Mouse (Mus musculus) embryo, embryonic 10 days (tissue): ENCODE data around the gene B3galt6.

Source experiments
- DNase-seq: peaks from one replicate; pipeline ENCODE4 v3.0.0-alpha.2; 2015; ENCODE audit warnings: low spot score

Gene B3galt6

DNA sequence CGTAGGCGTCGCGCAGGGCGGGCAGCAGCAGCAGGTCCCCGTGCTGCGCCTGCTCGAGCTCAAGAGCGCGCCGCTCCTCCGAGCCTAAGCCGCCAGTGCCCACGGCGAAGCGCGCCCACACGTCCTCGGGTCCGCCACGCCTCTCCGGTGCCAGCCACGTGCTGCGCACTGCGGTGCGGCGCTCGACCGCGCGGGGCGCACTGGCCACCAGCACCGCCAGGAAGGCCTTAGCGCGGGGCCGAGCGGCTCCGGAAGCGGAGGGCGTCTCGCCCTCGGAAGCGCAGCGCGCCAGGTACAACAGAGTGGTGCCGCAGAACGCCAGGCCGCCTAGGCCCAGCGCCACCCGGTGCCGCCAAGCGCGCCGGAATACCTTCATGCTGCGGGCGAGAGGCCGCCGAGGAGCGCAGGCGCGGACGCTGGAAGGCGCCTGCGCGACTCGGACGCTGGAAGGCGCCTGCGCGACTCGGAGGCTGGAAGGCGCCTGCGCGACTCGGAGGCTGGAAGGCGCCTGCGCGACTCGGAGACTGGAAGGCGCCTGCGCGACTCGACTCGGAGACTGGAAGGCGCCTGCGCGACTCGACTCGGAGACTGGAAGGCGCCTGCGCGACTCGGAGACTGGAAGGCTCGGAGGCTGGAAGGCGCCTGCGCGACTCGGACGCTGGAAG lies at the start of gene B3galt6, which contains the start of gene Sdf4:
Gene B3galt6, minus strand, starts transcription at position 409 of the 665 bp plus-strand sequence.
Gene Sdf4, plus strand, starts transcription at position 632 of the 665 bp plus-strand sequence.
- peak; percentile 87 for DNase-seq

DNA sequence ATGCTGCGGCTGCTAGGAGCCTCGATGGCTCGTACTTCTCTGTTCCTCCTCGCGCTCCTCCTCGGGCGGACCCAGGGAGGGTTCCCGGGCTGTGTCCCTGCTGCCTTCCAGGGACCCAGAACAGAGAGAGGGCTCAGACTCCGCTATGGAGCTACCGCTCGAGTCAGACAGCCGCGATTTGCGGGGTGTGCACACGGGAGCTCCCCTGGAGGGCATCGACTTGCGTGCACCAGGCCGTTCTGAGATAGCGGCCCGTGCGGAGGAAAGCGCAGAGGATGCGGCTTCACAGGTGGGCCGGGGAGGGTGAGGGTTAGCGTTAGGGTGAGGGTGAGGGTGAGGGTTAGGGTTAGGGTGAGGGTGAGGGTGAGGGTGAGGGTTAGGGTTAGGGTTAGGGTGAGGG lies 42.5 kb upstream of the B3galt6 start:
- no peak for DNase-seq

DNA sequence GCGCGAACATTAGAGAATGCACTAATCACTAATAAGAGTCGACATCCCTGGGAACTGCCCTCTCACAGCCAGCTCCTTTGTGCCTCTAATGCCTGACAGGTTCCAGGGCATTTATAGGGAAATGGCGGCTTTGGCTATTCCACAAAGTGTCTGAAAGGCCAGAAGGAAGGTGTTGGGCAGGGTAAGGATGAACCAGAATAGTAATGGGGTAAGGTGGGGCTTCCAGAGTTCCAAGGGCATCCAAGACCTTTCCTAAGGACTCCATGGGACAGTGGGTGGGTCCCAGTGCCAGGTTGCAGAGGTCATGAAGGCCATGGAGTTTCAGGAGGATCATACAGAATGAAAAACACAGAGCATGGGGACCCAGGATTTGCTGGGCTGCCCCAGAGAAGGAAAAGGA lies 41.9 kb upstream of the B3galt6 start:
- no peak for DNase-seq

DNA sequence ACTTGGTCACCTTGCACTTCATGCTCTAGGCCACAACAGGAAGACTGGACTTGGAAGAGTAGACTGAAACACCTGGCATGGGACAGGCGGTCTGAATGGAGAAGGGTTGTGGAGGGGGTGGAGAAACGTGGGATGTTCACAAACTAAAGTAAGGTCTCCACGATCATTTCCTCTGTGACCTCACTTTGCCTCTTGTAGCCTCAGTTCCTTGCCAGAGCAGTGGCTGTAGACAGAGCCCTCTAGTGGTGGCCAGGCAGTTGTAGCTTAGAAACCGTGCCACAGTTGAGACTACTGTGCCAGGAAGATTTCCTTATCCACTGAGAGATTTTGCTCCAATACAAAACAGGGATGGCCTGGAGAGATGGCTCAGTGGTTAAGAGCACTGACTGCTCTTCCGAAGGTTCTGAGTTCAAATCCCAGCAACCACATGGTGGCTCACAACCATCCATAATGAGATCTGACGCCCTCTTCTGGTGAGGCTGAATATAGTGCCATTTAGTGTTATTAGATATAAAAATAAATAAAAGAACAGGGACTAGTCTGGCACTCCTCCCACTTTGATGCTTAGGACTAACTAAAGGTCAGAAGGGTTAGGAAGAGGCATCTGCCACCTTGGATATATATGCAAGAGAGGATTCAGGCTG lies 41.1 kb upstream of the B3galt6 start:
- peak; percentile 76 for DNase-seq

DNA sequence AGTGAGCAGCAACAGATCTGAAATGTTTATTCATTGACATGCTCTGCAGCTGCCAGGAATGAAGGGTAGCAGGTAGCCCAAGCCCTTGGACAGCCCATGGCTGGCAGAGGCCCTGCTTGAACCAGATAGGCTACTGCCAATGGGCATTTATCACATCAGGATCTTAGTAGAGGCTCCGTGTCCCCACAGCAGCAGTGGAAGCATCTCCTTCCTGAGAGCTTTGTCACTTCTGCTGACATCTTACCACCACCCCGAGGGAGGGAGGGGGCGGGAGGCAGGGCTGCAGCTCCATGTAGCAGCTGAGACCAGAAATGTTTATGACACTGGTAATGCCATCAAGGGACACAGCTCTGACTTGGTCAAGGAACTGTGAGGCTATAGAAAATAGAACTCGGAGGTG lies 40.4 kb upstream of the B3galt6 start:
- DNase-seq = no peak

DNA sequence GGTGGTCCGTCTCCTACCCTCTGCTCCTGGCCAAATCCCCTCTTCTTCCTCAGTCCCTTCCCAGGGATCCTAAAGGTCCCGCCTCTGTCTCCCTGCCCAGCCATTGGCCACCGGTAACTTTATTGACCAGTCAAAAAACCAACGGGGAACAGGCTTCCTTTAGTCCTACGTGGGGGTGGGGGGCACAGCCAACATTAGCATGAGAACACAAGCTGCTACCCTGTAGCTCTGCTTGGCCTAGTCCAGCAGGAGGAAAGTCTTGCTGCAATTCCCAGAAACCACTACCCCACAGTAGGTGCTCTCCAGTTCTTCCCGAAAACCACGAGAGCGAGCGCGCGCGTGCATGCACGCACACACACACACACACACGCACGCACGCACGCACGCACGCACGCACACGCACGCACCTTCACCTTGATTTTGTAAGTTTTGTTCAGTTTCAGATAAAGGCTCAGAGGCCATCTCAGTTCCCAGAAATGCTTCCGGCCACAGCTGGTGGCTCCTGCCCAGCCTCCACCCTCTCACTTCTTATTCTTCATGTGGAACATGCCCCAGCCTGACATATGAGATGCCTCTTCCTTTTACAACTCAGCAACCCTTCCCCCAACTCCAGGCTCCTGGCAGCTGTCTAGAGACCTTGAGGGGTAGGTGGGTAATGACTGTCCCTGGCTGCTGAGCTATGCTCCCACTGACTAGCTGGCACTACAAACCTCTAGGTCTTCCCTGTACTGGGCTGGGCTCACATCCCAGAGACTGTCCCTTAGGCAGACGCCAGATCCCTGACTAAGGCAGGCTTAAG lies 39.3 kb upstream of the B3galt6 start:
- peak; percentile 86 for DNase-seq

DNA sequence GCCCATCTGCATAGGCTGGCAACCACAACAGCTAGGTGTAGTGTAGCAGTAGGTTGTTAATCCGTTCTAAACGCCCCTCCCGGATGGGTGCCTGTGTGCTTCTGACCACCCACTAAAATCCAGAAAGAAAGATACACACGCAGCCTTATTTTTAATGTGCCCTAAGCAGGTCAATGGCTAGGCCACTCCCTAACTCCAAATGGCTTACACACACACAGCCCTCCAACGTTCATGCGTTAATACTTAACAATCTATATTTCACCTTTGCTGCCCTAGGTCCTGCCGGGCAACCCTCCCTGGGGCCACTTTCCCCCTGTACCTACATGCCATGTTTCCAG lies 38.8 kb upstream of the B3galt6 start:
- DNase-seq = no peak

DNA sequence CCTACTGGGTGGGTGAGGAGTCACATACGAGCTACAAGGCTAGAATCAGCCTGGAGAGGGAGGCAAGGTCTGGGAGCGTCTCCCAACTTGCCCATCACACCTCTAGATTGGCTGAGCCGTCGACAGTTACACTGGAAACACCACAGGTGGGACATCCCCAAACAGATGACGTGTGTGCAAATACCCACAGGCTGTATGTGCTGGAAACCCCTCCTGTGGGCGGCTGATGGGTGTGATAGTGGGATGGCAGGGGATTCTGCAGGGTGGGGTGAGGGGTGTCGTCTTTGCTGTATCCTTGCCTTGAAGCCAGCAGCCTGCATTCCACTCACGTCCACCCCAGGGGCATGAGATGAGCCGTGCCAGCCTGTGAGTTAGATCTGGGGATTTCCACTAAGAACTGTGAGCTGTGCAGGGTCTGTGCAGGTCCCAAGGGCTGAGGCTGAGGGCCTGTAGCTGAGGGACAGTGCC lies 38.2 kb upstream of the B3galt6 start:
- no peak for DNase-seq

DNA sequence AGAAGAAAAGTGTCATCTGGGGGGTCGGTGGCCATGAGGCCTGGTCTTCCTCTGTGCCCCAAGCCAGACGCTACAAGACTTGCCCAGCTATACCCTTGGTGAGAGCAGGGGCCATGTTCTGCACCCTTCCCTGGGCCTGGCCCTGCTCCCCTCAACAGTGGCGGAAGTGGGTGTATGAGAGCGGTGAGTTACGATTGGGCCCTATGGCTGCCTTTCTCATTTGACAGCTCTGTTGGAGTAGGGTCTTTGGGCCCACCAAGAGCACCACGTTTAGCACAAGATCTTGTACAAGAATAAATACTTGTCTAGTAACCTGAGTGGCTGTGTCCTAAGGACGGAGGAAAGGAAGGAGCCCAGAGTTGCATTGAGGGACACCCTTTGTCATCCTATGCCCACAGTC lies 36.1 kb upstream of the B3galt6 start:
- DNase-seq = no peak

DNA sequence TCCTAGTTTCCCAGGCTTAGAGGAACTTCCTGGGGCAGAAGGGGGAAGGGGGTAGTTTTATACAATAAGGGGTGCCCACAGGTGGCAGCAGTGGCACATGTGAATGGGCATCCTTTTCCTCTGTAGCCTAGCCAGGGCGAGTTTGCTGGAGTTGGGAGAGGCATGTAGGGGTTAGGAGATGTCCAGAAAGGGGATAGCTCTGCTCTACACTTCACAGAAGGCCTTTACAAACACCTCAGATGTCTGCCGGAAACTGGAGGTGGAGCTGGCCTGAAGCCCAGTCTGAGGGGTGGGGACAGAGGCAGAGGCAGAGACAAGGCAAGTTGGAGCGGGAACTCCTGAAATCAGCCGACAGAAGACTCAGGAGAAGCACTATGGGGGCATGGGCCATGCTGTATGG lies 33.6 kb upstream of the B3galt6 start, which contains the start of gene Tnfrsf18:
Gene Tnfrsf18, plus strand, starts transcription at position 152 of the 400 bp plus-strand sequence.
- DNase-seq = no peak

DNA sequence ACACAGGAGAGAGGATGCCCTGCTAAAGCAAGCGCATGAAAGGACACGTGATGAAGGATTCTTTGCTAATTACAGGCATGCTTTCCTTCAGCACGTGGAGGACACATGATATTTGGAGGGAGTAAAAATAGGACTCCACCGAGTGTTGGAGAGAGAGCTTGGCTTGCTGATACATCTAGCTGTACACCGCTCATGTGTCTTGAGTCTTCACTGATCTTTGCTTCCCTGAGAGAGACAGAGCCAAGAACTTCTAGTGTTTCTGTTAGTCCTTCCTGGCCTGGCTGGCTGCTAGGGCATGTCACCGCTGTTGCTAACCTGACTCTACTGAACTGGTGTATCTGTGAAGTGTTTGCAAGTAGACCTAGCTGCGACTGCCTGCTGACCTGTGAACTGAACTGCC lies 31.7 kb upstream of the B3galt6 start:
- no peak for DNase-seq

DNA sequence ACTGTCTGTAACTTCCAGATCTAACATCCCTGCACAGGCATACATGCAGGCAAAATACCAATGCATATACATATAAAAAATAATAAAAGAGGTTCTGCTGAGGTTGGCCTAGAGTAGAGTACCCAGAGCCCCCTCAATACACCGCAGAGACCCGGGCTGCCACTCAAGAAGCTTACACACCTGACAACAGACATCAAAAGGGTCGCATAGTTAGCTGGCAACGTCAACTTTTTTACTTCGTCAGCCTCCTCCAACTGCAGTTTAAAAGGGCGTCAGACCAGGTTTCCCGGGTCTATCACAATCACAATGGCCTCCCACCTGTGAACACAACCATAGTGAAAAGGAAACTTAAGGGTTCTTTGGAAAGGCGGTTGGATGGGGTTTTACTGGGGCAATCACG lies 31.1 kb upstream of the B3galt6 start:
- no peak for DNase-seq

DNA sequence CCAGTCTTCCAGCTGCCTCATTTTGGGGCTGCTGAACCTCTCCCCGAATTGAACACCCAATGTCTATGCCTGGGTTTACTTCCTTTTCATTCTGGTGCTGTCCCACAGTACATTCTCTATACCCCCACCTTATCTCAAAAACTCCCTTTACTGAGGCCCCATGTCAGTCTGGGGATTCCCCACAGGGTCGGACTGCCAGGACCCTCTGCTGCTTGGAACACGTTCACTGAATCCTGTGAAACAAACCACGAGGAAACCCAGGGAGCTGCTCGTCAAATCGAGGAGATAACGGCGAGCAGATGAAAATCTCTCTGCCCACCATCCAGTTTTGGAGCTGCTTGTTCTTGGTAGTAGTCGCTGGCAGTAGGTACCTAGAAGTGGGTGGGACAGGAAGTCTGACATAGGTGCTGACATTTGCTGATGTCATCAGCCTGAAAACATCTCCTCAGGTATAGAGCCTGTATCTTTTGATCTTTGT lies 29.5 kb upstream of the B3galt6 start:
- DNase-seq = no peak

DNA sequence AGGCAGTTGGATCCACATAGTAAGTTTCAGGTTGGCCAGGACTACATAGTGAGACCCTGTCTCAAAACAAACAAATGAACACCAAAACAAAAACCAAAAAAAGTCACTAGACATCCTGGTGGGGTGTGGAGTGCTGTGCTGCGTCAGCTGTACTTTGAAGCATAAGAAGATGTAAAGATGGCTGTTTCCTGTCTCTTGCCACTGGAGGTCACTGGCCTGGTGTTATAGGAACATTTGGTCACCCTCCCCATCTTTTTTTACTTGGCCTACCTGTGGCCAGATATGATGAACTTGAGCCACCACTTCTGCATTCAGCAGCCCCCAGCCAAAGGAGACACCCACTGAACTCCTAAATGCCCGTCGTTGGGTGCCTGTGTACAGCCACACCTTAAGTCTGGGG lies 28.9 kb upstream of the B3galt6 start:
- DNase-seq = no peak

DNA sequence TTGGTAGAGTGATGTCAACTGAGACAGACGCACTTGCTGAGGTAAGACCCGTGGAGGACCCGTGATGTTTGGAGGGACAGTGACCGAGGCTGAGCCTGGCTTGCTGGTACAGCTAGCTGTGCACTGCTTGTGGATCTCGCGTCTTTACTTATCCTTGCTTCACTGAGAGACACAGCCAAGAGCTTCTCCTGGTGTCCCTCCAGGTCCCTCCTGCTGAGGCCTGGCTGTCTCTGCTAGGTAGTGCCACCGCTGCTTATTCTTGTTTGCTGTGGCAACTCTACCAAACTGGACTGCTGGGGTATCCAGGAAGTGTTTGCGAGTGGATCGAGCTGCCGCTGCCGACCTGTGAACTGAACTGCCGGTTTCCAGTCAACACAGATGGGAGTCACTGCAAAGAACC lies 27.3 kb upstream of the B3galt6 start:
- DNase-seq = no peak

DNA sequence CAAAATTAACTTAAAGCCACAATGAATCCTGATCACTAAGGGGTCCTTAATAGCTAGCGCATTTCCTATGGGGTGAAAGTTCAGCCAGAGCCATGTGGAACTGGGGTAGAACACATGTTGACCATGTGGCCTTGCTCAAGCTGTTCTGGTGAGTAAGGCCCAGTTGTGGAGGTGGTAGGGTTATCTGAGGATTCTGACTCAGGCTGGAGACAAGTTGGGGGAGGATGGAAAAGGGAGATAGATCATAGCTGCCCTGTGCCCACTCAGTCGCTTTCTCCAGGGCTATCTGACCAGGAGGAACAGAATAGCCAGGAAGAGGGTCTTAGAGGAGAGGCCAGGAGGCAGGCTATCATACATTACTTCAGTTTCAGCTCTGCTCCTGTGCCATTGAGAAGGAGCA lies 22.0 kb upstream of the B3galt6 start:
- no peak for DNase-seq

DNA sequence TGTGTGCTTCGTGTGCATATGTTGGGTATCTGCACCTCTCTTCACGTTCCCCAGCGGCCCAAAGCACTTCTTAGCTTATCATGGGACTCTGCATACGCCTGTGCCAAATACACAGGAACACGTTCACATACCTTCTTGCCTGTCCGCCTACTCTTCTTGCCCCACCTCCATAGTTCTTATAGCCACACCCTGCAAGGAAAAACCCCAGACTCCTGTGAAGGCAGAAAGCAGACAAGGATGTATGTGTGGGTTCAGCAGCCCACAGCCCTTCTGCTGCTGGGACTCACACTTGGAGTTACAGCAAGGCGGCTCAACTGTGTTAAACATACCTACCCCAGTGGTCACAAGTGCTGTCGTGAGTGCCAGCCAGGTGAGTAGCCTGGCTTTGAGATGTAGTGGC lies 21.2 kb upstream of the B3galt6 start, which contains the start of gene Tnfrsf4:
Gene Tnfrsf4, plus strand, starts transcription at position 207 of the 400 bp plus-strand sequence.
- DNase-seq = no peak

DNA sequence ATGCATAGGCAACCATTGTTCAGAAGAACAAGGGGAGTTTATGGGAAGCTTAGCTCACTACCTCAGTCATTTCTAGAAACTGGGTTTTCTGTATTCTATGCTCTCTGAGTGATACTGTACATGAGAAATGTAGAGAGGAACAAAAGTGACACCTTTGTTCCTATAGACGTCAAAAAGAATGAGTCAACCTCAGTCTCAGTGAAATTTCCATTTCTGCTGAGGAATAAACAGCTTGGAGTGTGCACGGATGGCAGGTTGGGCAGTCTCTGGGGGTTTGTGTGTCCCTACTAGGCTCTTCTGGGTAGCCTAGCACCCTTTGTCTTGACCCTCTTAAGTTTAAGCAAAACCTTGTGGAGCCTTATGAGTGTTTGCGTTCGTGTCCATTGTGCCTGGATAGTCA lies 15.9 kb upstream of the B3galt6 start:
- no peak for DNase-seq

DNA sequence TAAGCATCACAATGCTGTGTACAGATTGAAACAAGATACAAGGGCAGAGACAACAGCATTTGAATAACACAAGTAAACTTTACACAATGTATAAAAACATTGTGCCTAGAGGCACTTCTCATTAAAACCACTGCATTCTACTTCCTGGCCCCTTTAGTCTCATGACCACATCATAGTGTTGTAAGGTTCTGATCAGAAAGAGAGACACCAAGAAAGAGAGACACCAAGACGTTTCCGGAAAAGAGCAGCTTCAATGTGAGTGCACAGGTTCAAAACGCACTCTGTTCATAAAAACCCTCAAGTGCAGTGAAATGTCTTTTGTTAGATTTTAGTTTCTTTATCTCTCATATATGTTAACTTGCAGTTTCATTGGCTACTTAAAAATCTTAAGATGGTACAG lies 11.7 kb upstream of the B3galt6 start:
- no peak for DNase-seq

DNA sequence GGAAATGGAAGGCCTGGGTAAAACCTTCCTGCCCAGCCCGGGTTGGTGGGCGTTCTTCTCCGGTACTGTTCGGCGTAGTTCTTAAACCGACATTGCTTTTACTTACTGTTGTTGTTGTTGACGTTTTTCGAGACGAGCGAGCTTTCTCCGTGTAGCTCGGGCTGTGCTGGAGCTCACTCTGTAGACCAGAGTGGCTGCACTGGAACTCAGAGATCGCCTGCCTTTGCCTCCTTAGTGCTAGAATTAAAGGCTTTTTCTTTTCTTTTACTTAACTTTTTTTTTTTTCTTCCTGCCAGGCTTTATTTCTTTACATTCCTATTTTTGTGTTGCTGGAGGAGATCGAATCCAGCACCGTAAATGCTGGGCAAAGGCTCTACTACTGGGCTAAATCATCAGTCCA lies 1.2 kb upstream of the B3galt6 start:
- DNase-seq = no peak

DNA sequence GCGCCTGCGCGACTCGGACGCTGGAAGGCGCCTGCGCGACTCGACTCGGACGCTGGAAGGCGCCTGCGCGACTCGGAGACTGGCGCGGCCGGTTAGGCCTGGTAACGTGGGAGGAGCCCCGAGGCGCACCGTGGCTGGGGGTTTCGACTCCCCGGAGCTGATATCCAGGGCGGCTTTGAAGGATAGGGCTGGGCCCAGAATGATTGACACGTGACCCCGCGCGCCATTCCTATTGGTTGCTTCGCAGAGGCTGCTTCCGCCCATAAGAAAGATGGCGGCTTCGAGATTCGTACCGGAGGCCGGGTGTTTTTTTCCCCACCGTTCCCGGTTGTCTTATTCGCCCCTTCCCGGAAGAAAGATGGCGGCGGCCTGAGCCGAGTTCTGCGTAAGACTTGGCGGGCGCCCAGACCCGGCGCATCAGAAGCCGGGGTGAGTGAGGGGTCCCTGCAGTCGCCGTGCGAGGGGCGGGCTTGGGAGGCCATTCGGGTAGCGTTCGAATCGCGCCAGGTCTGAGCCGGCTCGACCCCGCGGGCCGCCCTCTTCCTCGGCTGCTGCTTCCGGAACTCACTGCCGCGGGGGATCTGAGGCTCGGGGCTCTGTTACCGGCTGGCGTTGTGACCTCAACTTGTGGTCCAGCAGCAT lies 578 bp upstream of the B3galt6 start:
- DNase-seq = peak; percentile 96

DNA sequence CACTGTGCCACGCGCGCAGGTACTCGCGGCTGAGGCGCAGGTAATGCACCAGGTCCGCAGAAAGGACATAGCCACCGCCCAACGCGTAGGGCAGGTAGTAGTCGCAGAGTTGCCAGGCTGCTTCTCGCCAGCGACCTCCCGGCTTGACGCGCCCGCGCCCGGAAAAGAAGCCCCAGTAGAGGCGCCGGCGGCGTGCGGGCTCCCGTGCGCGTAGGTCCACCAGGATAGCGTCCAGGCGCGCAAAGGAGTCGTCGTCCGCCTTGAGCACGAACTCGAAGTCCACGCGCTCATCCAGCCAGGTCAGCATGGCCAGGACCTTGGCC lies 580 bp downstream of the B3galt6 start:
- DNase-seq = no peak
